Mouse (Mus musculus): ENCODE results near the gene Hmcn1. TPM values are rescaled to one million over a fixed set of nuclear protein-coding genes. Genes with fewer than 3 reads are reported as not detected.

The Hmcn1 gene
- total and polyA plus RNA-seq, 2 experiments from 2014 or later = 1.2 to 2.5 TPM

- no peak for TF ChIP-seq CTCF (IDR thresholded peaks at IDR 0.05)
Observed at GRCm38 (mm10) chr1:150769836-150770235, 223.4 kb downstream of the Hmcn1 start.

GRCm38 (mm10) chr1:150761678-150762077 lies 231.6 kb downstream of the Hmcn1 start:
- Histone ChIP-seq H3K36me3 (ENCODE audit: insufficient read depth, low read length) (no peaks in the 10 kb centered on the region), H3K9me3 (ENCODE audit: low read length) (no peaks in the 10 kb centered on the region), H3K4me3 (ENCODE audit: low read depth, low read length) (no peak overlapping the region), H3K4me2 (ENCODE audit: low read depth, low read length, poor library complexity, severe bottlenecking) (no peak overlapping the region), H3K4me1 (ENCODE audit: insufficient read depth, low read length) (no peaks in the 10 kb centered on the region), H3K27ac (ENCODE audit: low read depth, low read length) (no peak overlapping the region), H3K27me3 (ENCODE audit: insufficient read depth, low read length) (no peaks in the 10 kb centered on the region), H3K9ac (replicated peaks; ENCODE audit: low read length, poor library complexity, severe bottlenecking) (no peak overlapping the region)
- 85% methylated on average over 4 of the region's 4 CpGs for WGBS
- TF ChIP-seq CTCF (IDR thresholded peaks at IDR 0.05) = no peak
- ATAC-seq (ENCODE audit: low FRiP score) (no peak), DNase-seq (ENCODE audit: low spot score) (no peak)

More at GRCm38 (mm10) chr1:150769836-150770235, 223.4 kb downstream of the Hmcn1 start:
- Histone ChIP-seq H3K9me3 (ENCODE audit: low read length) (no peaks in the 10 kb centered on the region), H3K27ac (ENCODE audit: low read depth, low read length) (no peak overlapping the region), H3K9ac (replicated peaks; ENCODE audit: low read length, poor library complexity, severe bottlenecking) (no peak overlapping the region), H3K36me3 (ENCODE audit: insufficient read depth, low read length) (no peaks in the 10 kb centered on the region), H3K4me2 (ENCODE audit: low read depth, low read length, poor library complexity, severe bottlenecking) (no peak overlapping the region), H3K4me3 (ENCODE audit: low read depth, low read length) (no peak overlapping the region), H3K27me3 (ENCODE audit: insufficient read depth, low read length) (no peaks in the 10 kb centered on the region), H3K4me1 (ENCODE audit: insufficient read depth, low read length) (no peaks in the 10 kb centered on the region)
- DNase-seq (ENCODE audit: low spot score) (no peak), ATAC-seq (ENCODE audit: low FRiP score) (no peak)
- WGBS = 74% methylated on average over 2 of the region's 2 CpGs

GRCm38 (mm10) chr1:150760801-150761331 lies 232.4 kb downstream of the Hmcn1 start:
- H3K36me3 ChIP-seq (ENCODE audit: insufficient read depth, low read length) = no peaks in the 10 kb centered on the region
- ATAC-seq (ENCODE audit: low FRiP score) (no peak), DNase-seq (ENCODE audit: low spot score) (no peak)
- 48% methylated on average over 2 of the region's 2 CpGs for WGBS
- no peaks in the 10 kb centered on the region for H3K27me3 ChIP-seq (ENCODE audit: insufficient read depth, low read length)
- no peak overlapping the region for H3K9ac ChIP-seq (replicated peaks; ENCODE audit: low read length, poor library complexity, severe bottlenecking)
- H3K9me3 ChIP-seq (ENCODE audit: low read length) = no peaks in the 10 kb centered on the region
- no peak overlapping the region for H3K4me3 ChIP-seq (ENCODE audit: low read depth, low read length)
- no peak overlapping the region for H3K27ac ChIP-seq (ENCODE audit: low read depth, low read length)
- no peak overlapping the region for H3K4me2 ChIP-seq (ENCODE audit: low read depth, low read length, poor library complexity, severe bottlenecking)
- TF ChIP-seq CTCF (IDR thresholded peaks at IDR 0.05) = no peak
- no peaks in the 10 kb centered on the region for H3K4me1 ChIP-seq (ENCODE audit: insufficient read depth, low read length)

- no peak overlapping the region for H3K9ac ChIP-seq (replicated peaks; ENCODE audit: low read length, poor library complexity, severe bottlenecking)
- ATAC-seq (ENCODE audit: low FRiP score) (no peak), DNase-seq (ENCODE audit: low spot score) (no peak)
- H3K4me3 ChIP-seq (ENCODE audit: low read depth, low read length) = no peak overlapping the region
- H3K4me2 ChIP-seq (ENCODE audit: low read depth, low read length, poor library complexity, severe bottlenecking) = no peak overlapping the region
- no peak for TF ChIP-seq CTCF (IDR thresholded peaks at IDR 0.05)
- no peaks in the 10 kb centered on the region for H3K36me3 ChIP-seq (ENCODE audit: insufficient read depth, low read length)
- 70% methylated on average over 2 of the region's 2 CpGs for WGBS
- H3K27ac ChIP-seq (ENCODE audit: low read depth, low read length) = no peak overlapping the region
- H3K27me3 ChIP-seq (ENCODE audit: insufficient read depth, low read length) = no peaks in the 10 kb centered on the region
- H3K9me3 ChIP-seq (ENCODE audit: low read length) = no peaks in the 10 kb centered on the region
- H3K4me1 ChIP-seq (ENCODE audit: insufficient read depth, low read length) = no peaks in the 10 kb centered on the region
Observed at GRCm38 (mm10) chr1:150759476-150760079, 233.7 kb downstream of the Hmcn1 start.

GRCm38 (mm10) chr1:150753920-150754319 lies 239.3 kb downstream of the Hmcn1 start:
- no peaks in the 10 kb centered on the region for H3K27me3 ChIP-seq (ENCODE audit: insufficient read depth, low read length)
- no peaks in the 10 kb centered on the region for H3K9me3 ChIP-seq (ENCODE audit: low read length)
- no peak for TF ChIP-seq CTCF (IDR thresholded peaks at IDR 0.05)
- H3K36me3 ChIP-seq (ENCODE audit: insufficient read depth, low read length) = no peaks in the 10 kb centered on the region
- no peak overlapping the region for H3K4me2 ChIP-seq (ENCODE audit: low read depth, low read length, poor library complexity, severe bottlenecking)
- no peak overlapping the region for H3K4me3 ChIP-seq (ENCODE audit: low read depth, low read length)
- no peak for DNase-seq (ENCODE audit: low spot score)
- ATAC-seq (ENCODE audit: low FRiP score) = no peak
- H3K4me1 ChIP-seq (ENCODE audit: insufficient read depth, low read length) = no peaks in the 10 kb centered on the region
- no peak overlapping the region for H3K9ac ChIP-seq (replicated peaks; ENCODE audit: low read length, poor library complexity, severe bottlenecking)
- WGBS = 94% methylated on average over 5 of the region's 5 CpGs
- no peak overlapping the region for H3K27ac ChIP-seq (ENCODE audit: low read depth, low read length)

GRCm38 (mm10) chr1:150748783-150749182 lies 244.5 kb downstream of the Hmcn1 start:
- H3K9me3 ChIP-seq (ENCODE audit: low read length) = no peaks in the 10 kb centered on the region
- H3K9ac ChIP-seq (replicated peaks; ENCODE audit: low read length, poor library complexity, severe bottlenecking) = no peak overlapping the region
- DNase-seq (ENCODE audit: low spot score) (no peak), ATAC-seq (ENCODE audit: low FRiP score) (no peak)
- TF ChIP-seq CTCF (IDR thresholded peaks at IDR 0.05) = no peak
- H3K36me3 ChIP-seq (ENCODE audit: insufficient read depth, low read length) = no peaks in the 10 kb centered on the region
- WGBS = 73% methylated on average over 3 of the region's 3 CpGs
- H3K27me3 ChIP-seq (ENCODE audit: insufficient read depth, low read length) = no peaks in the 10 kb centered on the region
- no peak overlapping the region for H3K27ac ChIP-seq (ENCODE audit: low read depth, low read length)
- H3K4me2 ChIP-seq (ENCODE audit: low read depth, low read length, poor library complexity, severe bottlenecking) = no peak overlapping the region
- H3K4me3 ChIP-seq (ENCODE audit: low read depth, low read length) = no peak overlapping the region
- no peaks in the 10 kb centered on the region for H3K4me1 ChIP-seq (ENCODE audit: insufficient read depth, low read length)
